Mouse (Mus musculus): ENCODE measurements at regions not wholly inside any gene's neighbourhood (a gene's known extent, or its start where the extent isn't known, plus 50 kb on each side); places are given as distances from the start of the nearest gene placed in this dataset.

DNA sequence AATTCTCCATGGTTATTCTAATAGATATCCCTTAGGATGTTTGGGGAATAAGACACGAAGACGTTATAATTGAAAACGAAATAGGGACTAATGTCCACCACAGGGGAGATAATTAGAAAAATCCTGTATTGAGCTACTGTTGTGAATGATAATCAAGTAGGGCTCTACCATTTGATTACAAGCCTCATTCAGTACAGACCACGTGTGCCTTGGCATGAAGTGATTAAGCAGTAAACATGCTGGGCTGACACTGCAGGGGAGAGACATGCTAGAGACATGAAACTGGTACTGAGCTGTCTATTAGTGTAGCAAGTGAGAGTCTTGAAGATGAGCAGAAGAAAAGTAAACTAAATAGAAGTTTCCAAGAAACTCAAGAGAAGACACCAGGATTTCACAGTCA, 797.8 kb downstream of the Efna5 start:
- Histone ChIP-seq H3K27ac (ENCODE audit: low read length) (no peak overlapping the region), H3K9me3 (replicated peaks; ENCODE audit: control insufficient read depth, low read length) (no peaks in the 10 kb centered on the region), H3K27me3 (ENCODE audit: control insufficient read depth, insufficient read depth, low read length) (no peaks in the 10 kb centered on the region), H3K4me1 (ENCODE audit: control insufficient read depth, insufficient read depth, low read length) (no peaks in the 10 kb centered on the region), H3K9ac (ENCODE audit: low read length) (no peak overlapping the region), H3K4me2 (ENCODE audit: low read depth, low read length) (no peak overlapping the region), H3K4me3 (replicated peaks; ENCODE audit: low read length) (no peak overlapping the region), H3K36me3 (ENCODE audit: control insufficient read depth, insufficient read depth, low read length) (no peaks in the 10 kb centered on the region)
- 76% methylated on average over 4 of the region's 4 CpGs for WGBS
- ATAC-seq (ENCODE audit: insufficient read depth, low FRiP score), result no peak

DNA sequence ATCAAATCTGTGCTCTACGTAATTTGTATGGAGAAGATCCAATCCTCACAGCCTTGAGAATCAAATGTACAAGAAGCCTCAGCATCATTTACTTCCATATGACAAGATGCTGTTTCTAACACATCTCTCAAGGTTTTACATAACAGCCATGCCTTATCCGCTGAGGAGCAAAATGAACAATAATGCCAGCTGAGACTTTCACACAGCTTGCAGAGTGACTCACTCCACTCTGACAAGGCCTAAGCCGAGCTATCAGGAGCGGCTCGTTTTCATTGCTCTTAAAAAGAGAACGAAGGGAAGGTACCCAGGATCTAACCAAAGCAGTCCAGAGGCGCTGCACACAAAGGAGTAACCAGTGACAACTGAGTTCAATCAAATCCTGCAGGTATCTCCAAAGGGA, 803.5 kb downstream of the Efna5 start:
- no peaks in the 10 kb centered on the region for H3K36me3 ChIP-seq (ENCODE audit: control insufficient read depth, insufficient read depth, low read length)
- ATAC-seq (ENCODE audit: insufficient read depth, low FRiP score), result no peak
- no peaks in the 10 kb centered on the region for H3K4me1 ChIP-seq (ENCODE audit: control insufficient read depth, insufficient read depth, low read length)
- H3K4me3 ChIP-seq (replicated peaks; ENCODE audit: low read length), result no peak overlapping the region
- no peaks in the 10 kb centered on the region for H3K27me3 ChIP-seq (ENCODE audit: control insufficient read depth, insufficient read depth, low read length)
- H3K9me3 ChIP-seq (replicated peaks; ENCODE audit: control insufficient read depth, low read length), result no peaks in the 10 kb centered on the region
- WGBS, result 79% methylated on average over 7 of the region's 7 CpGs
- no peak overlapping the region for H3K9ac ChIP-seq (ENCODE audit: low read length)
- H3K27ac ChIP-seq (ENCODE audit: low read length), result no peak overlapping the region
- H3K4me2 ChIP-seq (ENCODE audit: low read depth, low read length), result no peak overlapping the region

DNA sequence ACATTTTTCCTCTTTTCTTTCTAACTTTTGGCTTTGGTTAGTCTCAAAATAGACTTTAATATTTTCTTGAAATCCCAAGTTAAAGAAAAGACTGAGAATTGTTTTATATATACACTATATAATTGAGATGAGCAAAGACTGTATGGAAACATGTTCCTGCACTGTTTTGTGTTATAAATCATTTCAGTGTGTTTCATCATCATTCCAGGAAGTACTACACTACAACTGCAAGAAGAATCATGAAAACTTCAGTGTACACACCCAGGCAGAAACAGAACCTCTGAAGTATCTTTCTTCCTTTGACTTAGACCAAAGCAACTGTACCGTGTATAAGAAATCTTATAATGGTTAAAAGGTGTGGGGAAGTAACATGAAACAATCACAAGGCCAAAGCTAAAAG, 816.2 kb downstream of the Efna5 start:
- Histone ChIP-seq H3K4me1 (ENCODE audit: control insufficient read depth, insufficient read depth, low read length) (no peaks in the 10 kb centered on the region), H3K4me3 (replicated peaks; ENCODE audit: low read length) (no peak overlapping the region), H3K27ac (ENCODE audit: low read length) (no peak overlapping the region), H3K36me3 (ENCODE audit: control insufficient read depth, insufficient read depth, low read length) (no peaks in the 10 kb centered on the region), H3K27me3 (ENCODE audit: control insufficient read depth, insufficient read depth, low read length) (no peaks in the 10 kb centered on the region), H3K9ac (ENCODE audit: low read length) (no peak overlapping the region), H3K9me3 (replicated peaks; ENCODE audit: control insufficient read depth, low read length) (no peaks in the 10 kb centered on the region), H3K4me2 (ENCODE audit: low read depth, low read length) (no peak overlapping the region)
- WGBS, result 80% methylated on average over 1 of the region's 1 CpGs
- ATAC-seq (ENCODE audit: insufficient read depth, low FRiP score), result no peak

DNA sequence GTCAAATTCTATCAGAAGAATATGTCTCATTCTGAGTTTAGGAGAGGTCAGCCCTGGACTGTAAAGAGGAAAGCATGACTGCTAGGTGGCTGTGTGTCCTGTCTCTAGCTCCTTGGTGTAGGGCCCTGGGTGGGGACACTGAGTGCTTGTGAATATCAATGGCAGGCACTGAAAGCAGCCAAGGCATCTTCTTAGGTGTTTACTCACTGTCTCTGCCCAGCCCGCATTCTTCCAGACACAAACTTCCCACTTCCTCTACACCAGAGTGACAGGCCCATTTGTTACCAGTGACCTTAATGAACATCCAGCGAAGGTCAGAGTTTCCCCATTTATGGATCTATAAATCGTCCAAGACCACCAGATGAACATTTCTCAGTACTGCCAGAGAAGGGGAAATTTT, 823.1 kb downstream of the Efna5 start:
- H3K9ac ChIP-seq (ENCODE audit: low read length), result no peak overlapping the region
- H3K4me2 ChIP-seq (ENCODE audit: low read depth, low read length), result no peak overlapping the region
- no peaks in the 10 kb centered on the region for H3K36me3 ChIP-seq (ENCODE audit: control insufficient read depth, insufficient read depth, low read length)
- H3K4me3 ChIP-seq (replicated peaks; ENCODE audit: low read length), result no peak overlapping the region
- H3K9me3 ChIP-seq (replicated peaks; ENCODE audit: control insufficient read depth, low read length), result no peaks in the 10 kb centered on the region
- 34% methylated on average over 3 of the region's 3 CpGs for WGBS
- no peaks in the 10 kb centered on the region for H3K4me1 ChIP-seq (ENCODE audit: control insufficient read depth, insufficient read depth, low read length)
- H3K27ac ChIP-seq (ENCODE audit: low read length), result no peak overlapping the region
- no peak for ATAC-seq (ENCODE audit: insufficient read depth, low FRiP score)
- H3K27me3 ChIP-seq (ENCODE audit: control insufficient read depth, insufficient read depth, low read length), result no peaks in the 10 kb centered on the region

DNA sequence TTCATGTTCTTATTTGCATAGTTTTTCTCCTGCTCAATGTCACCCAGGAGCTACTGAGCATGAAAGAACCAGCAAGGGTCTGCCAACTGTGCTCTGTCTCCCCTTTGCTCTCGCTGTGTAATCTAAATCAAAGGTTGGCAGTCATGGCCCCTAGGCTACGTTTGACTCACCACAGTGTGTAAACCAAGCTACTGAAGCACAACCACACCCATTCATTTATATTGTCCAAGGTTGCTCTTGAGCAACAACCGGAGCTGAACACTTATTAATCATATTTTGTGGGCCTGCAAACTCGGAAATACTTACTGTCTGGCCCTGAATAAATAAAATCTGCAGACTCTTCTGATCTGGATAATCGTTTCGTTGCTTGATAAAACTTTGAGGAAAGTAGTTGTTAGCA, 826.3 kb downstream of the Efna5 start:
- H3K27me3 ChIP-seq (ENCODE audit: control insufficient read depth, insufficient read depth, low read length), result no peaks in the 10 kb centered on the region
- no peak overlapping the region for H3K9ac ChIP-seq (ENCODE audit: low read length)
- H3K4me2 ChIP-seq (ENCODE audit: low read depth, low read length), result no peak overlapping the region
- H3K9me3 ChIP-seq (replicated peaks; ENCODE audit: control insufficient read depth, low read length), result no peaks in the 10 kb centered on the region
- no peak for ATAC-seq (ENCODE audit: insufficient read depth, low FRiP score)
- no peaks in the 10 kb centered on the region for H3K36me3 ChIP-seq (ENCODE audit: control insufficient read depth, insufficient read depth, low read length)
- H3K4me1 ChIP-seq (ENCODE audit: control insufficient read depth, insufficient read depth, low read length), result no peaks in the 10 kb centered on the region
- no peak overlapping the region for H3K27ac ChIP-seq (ENCODE audit: low read length)
- WGBS, result 43% methylated on average over 6 of the region's 6 CpGs
- H3K4me3 ChIP-seq (replicated peaks; ENCODE audit: low read length), result no peak overlapping the region

DNA sequence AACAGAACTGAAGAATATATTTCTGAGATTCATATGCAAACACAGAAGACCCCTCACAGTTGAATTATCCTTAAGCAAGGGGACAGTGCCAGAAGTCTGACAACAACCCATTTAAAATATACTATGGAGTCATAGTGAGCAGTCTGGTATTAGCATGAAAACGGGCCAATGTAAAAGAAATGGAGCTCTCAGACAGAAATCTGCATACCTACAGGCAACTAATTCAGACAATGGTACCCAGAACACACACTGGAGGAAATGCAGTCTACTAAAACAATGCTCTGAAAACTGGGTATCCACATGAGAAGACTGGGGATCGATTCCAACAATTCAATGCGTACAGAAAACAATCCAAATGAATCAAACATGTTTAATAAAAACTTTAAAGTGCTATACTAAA, 832.1 kb downstream of the Efna5 start:
- no peaks in the 10 kb centered on the region for H3K36me3 ChIP-seq (ENCODE audit: control insufficient read depth, insufficient read depth, low read length)
- H3K27ac ChIP-seq (ENCODE audit: low read length), result no peak overlapping the region
- H3K4me2 ChIP-seq (ENCODE audit: low read depth, low read length), result no peak overlapping the region
- H3K9me3 ChIP-seq (replicated peaks; ENCODE audit: control insufficient read depth, low read length), result no peaks in the 10 kb centered on the region
- H3K4me1 ChIP-seq (ENCODE audit: control insufficient read depth, insufficient read depth, low read length), result no peaks in the 10 kb centered on the region
- no peak overlapping the region for H3K4me3 ChIP-seq (replicated peaks; ENCODE audit: low read length)
- H3K9ac ChIP-seq (ENCODE audit: low read length), result no peak overlapping the region
- no peak for ATAC-seq (ENCODE audit: insufficient read depth, low FRiP score)
- H3K27me3 ChIP-seq (ENCODE audit: control insufficient read depth, insufficient read depth, low read length), result no peaks in the 10 kb centered on the region
- WGBS, result 77% methylated on average over 3 of the region's 3 CpGs

DNA sequence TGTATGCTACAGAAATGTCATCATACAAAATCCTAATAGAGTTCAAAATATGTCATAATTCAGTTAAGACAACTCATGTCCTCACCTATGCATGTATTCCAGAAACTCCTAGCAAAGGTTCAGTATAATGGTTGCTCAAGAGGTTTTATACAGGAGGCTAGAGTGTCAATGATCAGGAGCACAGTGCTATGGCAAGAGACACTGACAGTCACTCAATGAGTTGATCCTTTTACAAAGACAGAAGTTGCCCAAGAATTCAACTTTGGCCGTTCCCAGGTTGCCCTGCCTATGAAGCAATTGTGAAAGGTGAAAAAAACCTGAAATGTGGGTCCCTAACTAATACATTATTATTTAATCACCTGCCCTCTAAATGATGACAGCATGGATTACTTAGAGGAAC, 850.5 kb downstream of the Efna5 start:
- no peak overlapping the region for H3K27ac ChIP-seq (ENCODE audit: low read length)
- ATAC-seq (ENCODE audit: insufficient read depth, low FRiP score), result no peak
- H3K27me3 ChIP-seq (ENCODE audit: control insufficient read depth, insufficient read depth, low read length), result no peaks in the 10 kb centered on the region
- WGBS, result 61% methylated on average over 1 of the region's 1 CpGs
- no peaks in the 10 kb centered on the region for H3K36me3 ChIP-seq (ENCODE audit: control insufficient read depth, insufficient read depth, low read length)
- H3K9ac ChIP-seq (ENCODE audit: low read length), result no peak overlapping the region
- no peak overlapping the region for H3K4me2 ChIP-seq (ENCODE audit: low read depth, low read length)
- H3K4me3 ChIP-seq (replicated peaks; ENCODE audit: low read length), result no peak overlapping the region
- no peaks in the 10 kb centered on the region for H3K4me1 ChIP-seq (ENCODE audit: control insufficient read depth, insufficient read depth, low read length)
- no peaks in the 10 kb centered on the region for H3K9me3 ChIP-seq (replicated peaks; ENCODE audit: control insufficient read depth, low read length)

Data from stomach, embryonic 16.5 days (tissue).